Mouse (Mus musculus): ENCODE data around the gene Dcdc2b. TPM values are rescaled to one million over a fixed set of nuclear protein-coding genes. Genes with fewer than 3 reads are reported as not detected.

Dcdc2b gene
- 0.47 TPM for polyA plus RNA-seq (2021)

GRCm38 (mm10) chr4:129614093-129614492, at the start of gene Dcdc2b:
TSS of gene Dcdc2b (minus strand) at chr4:129614257.
- CTCF ChIA-PET, result no interaction called here
- H3K27me3 ChIP-seq, result no peaks in the 10 kb centered on the region
- no peak for TF ChIP-seq CTCF (IDR thresholded peaks at IDR 0.05)
- in situ Hi-C loops (cut with MboI; ENCODE audit: low pct_unique_long_range_greater_than_20kb), result no loop called here
- DNase-seq (ENCODE audit: low read depth, low spot score), result no peak
- POLR2A ChIA-PET, result no interaction called here
- ATAC-seq, result no peak

- no peak for ATAC-seq
- no peak for TF ChIP-seq CTCF (IDR thresholded peaks at IDR 0.05)
These were observed 48.3 kb upstream of the Dcdc2b start for GRCm38 (mm10) chr4:129662255-129662813.

GRCm38 (mm10) chr4:129661584-129661983, 47.5 kb upstream of the Dcdc2b start:
- TF ChIP-seq CTCF (IDR thresholded peaks at IDR 0.05), result no peak
- DNase-seq (ENCODE audit: low read depth, low spot score), result no peak
- POLR2A ChIA-PET, result interaction anchor here (0.6 kb wide), 1 partner anchor 17 kb away, joined by 3 read pairs; no protein-coding TSS in a partner anchor
- H3K27me3 ChIP-seq, result no peaks in the 10 kb centered on the region
- CTCF ChIA-PET, result no interaction called here
- no peak for ATAC-seq
- in situ Hi-C loops (cut with MboI; ENCODE audit: low pct_unique_long_range_greater_than_20kb), result no loop called here

More at GRCm38 (mm10) chr4:129662255-129662813, 48.3 kb upstream of the Dcdc2b start:
- ChIA-PET CTCF (no interaction called here), POLR2A (no interaction called here)
- H3K27me3 ChIP-seq, result no peaks in the 10 kb centered on the region
- DNase-seq (ENCODE audit: low read depth, low spot score), result no peak
- in situ Hi-C loops (cut with MboI; ENCODE audit: low pct_unique_long_range_greater_than_20kb), result no loop called here

- no peaks in the 10 kb centered on the region for H3K27me3 ChIP-seq
- in situ Hi-C loops (cut with MboI; ENCODE audit: low pct_unique_long_range_greater_than_20kb), result no loop called here
- DNase-seq (ENCODE audit: low read depth, low spot score) (no peak), ATAC-seq (no peak)
- no peak for TF ChIP-seq CTCF (IDR thresholded peaks at IDR 0.05)
- POLR2A ChIA-PET, result no interaction called here
- CTCF ChIA-PET, result no interaction called here
These were observed 40.7 kb upstream of the Dcdc2b start for GRCm38 (mm10) chr4:129654770-129655169.

- in situ Hi-C loops (cut with MboI; ENCODE audit: low pct_unique_long_range_greater_than_20kb), result no loop called here
- POLR2A ChIA-PET, result no interaction called here
These were observed 36.3 kb upstream of the Dcdc2b start for GRCm38 (mm10) chr4:129650359-129650758.

GRCm38 (mm10) chr4:129648656-129649055, 34.6 kb upstream of the Dcdc2b start:
- in situ Hi-C loops (cut with MboI; ENCODE audit: low pct_unique_long_range_greater_than_20kb), result no loop called here
- ChIA-PET POLR2A (no interaction called here), CTCF (no interaction called here)
- DNase-seq (ENCODE audit: low read depth, low spot score) (no peak), ATAC-seq (no peak)
- TF ChIP-seq CTCF (IDR thresholded peaks at IDR 0.05), result no peak
- no peaks in the 10 kb centered on the region for H3K27me3 ChIP-seq

More at GRCm38 (mm10) chr4:129650359-129650758, 36.3 kb upstream of the Dcdc2b start:
- ATAC-seq, result no peak
- CTCF ChIA-PET, result no interaction called here
- no peak for DNase-seq (ENCODE audit: low read depth, low spot score)
- TF ChIP-seq CTCF (IDR thresholded peaks at IDR 0.05), result no peak
- H3K27me3 ChIP-seq, result no peaks in the 10 kb centered on the region

GRCm38 (mm10) chr4:129645204-129645603, 31.1 kb upstream of the Dcdc2b start:
- POLR2A ChIA-PET, result no interaction called here
- no peak for DNase-seq (ENCODE audit: low read depth, low spot score)
- no peak for TF ChIP-seq CTCF (IDR thresholded peaks at IDR 0.05)
- H3K27me3 ChIP-seq, result no peaks in the 10 kb centered on the region
- in situ Hi-C loops (cut with MboI; ENCODE audit: low pct_unique_long_range_greater_than_20kb), result no loop called here
- ATAC-seq, result no peak
- CTCF ChIA-PET, result no interaction called here

- POLR2A ChIA-PET, result no interaction called here
- no peaks in the 10 kb centered on the region for H3K27me3 ChIP-seq
- in situ Hi-C loops (cut with MboI; ENCODE audit: low pct_unique_long_range_greater_than_20kb), result no loop called here
- DNase-seq (ENCODE audit: low read depth, low spot score), result no peak
- TF ChIP-seq CTCF (IDR thresholded peaks at IDR 0.05), result no peak
- CTCF ChIA-PET, result no interaction called here
- ATAC-seq, result no peak
These were observed 27.7 kb upstream of the Dcdc2b start for GRCm38 (mm10) chr4:129641756-129642155.

- CTCF ChIA-PET, result no interaction called here
- POLR2A ChIA-PET, result interaction anchor here (0.5 to 1.5 kb wide), 5 partner anchors 10 to 45 kb away, joined by 3 to 5 read pairs (median 3); partner anchors contain the start of gene Ccdc28b
These were observed 26.8 kb upstream of the Dcdc2b start, which contains the start of gene Txlna for GRCm38 (mm10) chr4:129640638-129641467. TSS of gene Txlna (minus strand) at chr4:129641065.

GRCm38 (mm10) chr4:129640101-129640637, 26.1 kb upstream of the Dcdc2b start:
- ATAC-seq (no peak), DNase-seq (ENCODE audit: low read depth, low spot score) (no peak)
- CTCF ChIA-PET, result no interaction called here
- TF ChIP-seq CTCF (IDR thresholded peaks at IDR 0.05), result no peak
- POLR2A ChIA-PET, result interaction anchor here (0.5 to 1.5 kb wide), 4 partner anchors 9 to 16 kb away, joined by 3 to 5 read pairs (median 3); partner anchors contain the start of gene Ccdc28b
- no peaks in the 10 kb centered on the region for H3K27me3 ChIP-seq
- in situ Hi-C loops (cut with MboI; ENCODE audit: low pct_unique_long_range_greater_than_20kb), result no loop called here

More at GRCm38 (mm10) chr4:129640638-129641467, 26.8 kb upstream of the Dcdc2b start, which contains the start of gene Txlna:
- ATAC-seq, result peak; percentile 84
- H3K27me3 ChIP-seq, result no peaks in the 10 kb centered on the region
- no peak for TF ChIP-seq CTCF (IDR thresholded peaks at IDR 0.05)
- in situ Hi-C loops (cut with MboI; ENCODE audit: low pct_unique_long_range_greater_than_20kb), result no loop called here
- DNase-seq (ENCODE audit: low read depth, low spot score), result peak; percentile 95

- TF ChIP-seq CTCF (IDR thresholded peaks at IDR 0.05), result no peak
- in situ Hi-C loops (cut with MboI; ENCODE audit: low pct_unique_long_range_greater_than_20kb), result no loop called here
- H3K27me3 ChIP-seq, result no peaks in the 10 kb centered on the region
- DNase-seq (ENCODE audit: low read depth, low spot score) (no peak), ATAC-seq (no peak)
- ChIA-PET CTCF (no interaction called here), POLR2A (no interaction called here)
These were observed 25.2 kb upstream of the Dcdc2b start for GRCm38 (mm10) chr4:129639221-129639620.

Measured in Patski (cell line).